Mouse (Mus musculus): ENCODE data around the gene Tctex1d1. TPM values are rescaled to one million over a fixed set of nuclear protein-coding genes. Genes with fewer than 3 reads are reported as not detected.

Gene Tctex1d1
- total and polyA plus RNA-seq, 2 experiments from 2014 or later = 1.3 to 2.3 TPM

GRCm38 (mm10) chr4:102987325-102987724 is 8.9 kb downstream of the Tctex1d1 start:
- Histone ChIP-seq H3K27me3 (ENCODE audit: insufficient read depth, low read length) (no peaks in the 10 kb centered on the region), H3K9me3 (ENCODE audit: low read length) (no peaks in the 10 kb centered on the region), H3K9ac (no peak overlapping the region), H3K36me3 (ENCODE audit: insufficient read depth) (no peaks in the 10 kb centered on the region), H3K27ac (ENCODE audit: low read depth, low read length) (no peak overlapping the region), H3K4me3 (ENCODE audit: low read depth, low read length) (no peak overlapping the region), H3K4me1 (ENCODE audit: insufficient read depth) (no peaks in the 10 kb centered on the region), H3K4me2 (ENCODE audit: low read depth) (no peak overlapping the region)
- 0 out of 2 replicates have a peak, but pooled peaks have one; percentile 29 for ATAC-seq
- no peak for TF ChIP-seq CTCF (IDR thresholded peaks at IDR 0.05; ENCODE audit: low read depth)
- 23% methylated on average over 4 of the region's 4 CpGs for WGBS
- DNase-seq = no peak

- Histone ChIP-seq H3K27me3 (ENCODE audit: insufficient read depth, low read length) (no peaks in the 10 kb centered on the region), H3K4me3 (ENCODE audit: low read depth, low read length) (no peak overlapping the region), H3K4me1 (ENCODE audit: insufficient read depth) (no peaks in the 10 kb centered on the region), H3K9me3 (ENCODE audit: low read length) (no peaks in the 10 kb centered on the region), H3K4me2 (ENCODE audit: low read depth) (no peak overlapping the region), H3K36me3 (ENCODE audit: insufficient read depth) (no peaks in the 10 kb centered on the region), H3K27ac (ENCODE audit: low read depth, low read length) (no peak overlapping the region), H3K9ac (no peak overlapping the region)
- ATAC-seq (no peak), DNase-seq (no peak)
- 61% methylated on average over 2 of the region's 2 CpGs for WGBS
- TF ChIP-seq CTCF (IDR thresholded peaks at IDR 0.05; ENCODE audit: low read depth) = no peak
These were observed 9.3 kb downstream of the Tctex1d1 start for GRCm38 (mm10) chr4:102987756-102988155.

GRCm38 (mm10) chr4:102988526-102988925 is 10.1 kb downstream of the Tctex1d1 start:
- no peak overlapping the region for H3K4me3 ChIP-seq (ENCODE audit: low read depth, low read length)
- no peaks in the 10 kb centered on the region for H3K9me3 ChIP-seq (ENCODE audit: low read length)
- H3K9ac ChIP-seq = no peak overlapping the region
- H3K36me3 ChIP-seq (ENCODE audit: insufficient read depth) = no peaks in the 10 kb centered on the region
- 74% methylated on average over 6 of the region's 6 CpGs for WGBS
- no peak for ATAC-seq
- no peak overlapping the region for H3K27ac ChIP-seq (ENCODE audit: low read depth, low read length)
- H3K4me2 ChIP-seq (ENCODE audit: low read depth) = no peak overlapping the region
- DNase-seq = no peak
- H3K4me1 ChIP-seq (ENCODE audit: insufficient read depth) = no peaks in the 10 kb centered on the region
- no peak for TF ChIP-seq CTCF (IDR thresholded peaks at IDR 0.05; ENCODE audit: low read depth)
- no peaks in the 10 kb centered on the region for H3K27me3 ChIP-seq (ENCODE audit: insufficient read depth, low read length)

- Histone ChIP-seq H3K36me3 (ENCODE audit: insufficient read depth) (no peaks in the 10 kb centered on the region), H3K9ac (no peak overlapping the region), H3K4me2 (ENCODE audit: low read depth) (no peak overlapping the region), H3K4me1 (ENCODE audit: insufficient read depth) (no peaks in the 10 kb centered on the region), H3K27ac (ENCODE audit: low read depth, low read length) (no peak overlapping the region), H3K9me3 (ENCODE audit: low read length) (no peaks in the 10 kb centered on the region), H3K4me3 (ENCODE audit: low read depth, low read length) (no peak overlapping the region), H3K27me3 (ENCODE audit: insufficient read depth, low read length) (no peaks in the 10 kb centered on the region)
- ATAC-seq (no peak), DNase-seq (no peak)
- no peak for TF ChIP-seq CTCF (IDR thresholded peaks at IDR 0.05; ENCODE audit: low read depth)
- WGBS = 74% methylated on average over 5 of the region's 5 CpGs
These were observed 11.0 kb downstream of the Tctex1d1 start for GRCm38 (mm10) chr4:102989391-102989790.

- Histone ChIP-seq H3K4me1 (ENCODE audit: insufficient read depth) (no peaks in the 10 kb centered on the region), H3K27me3 (ENCODE audit: insufficient read depth, low read length) (no peaks in the 10 kb centered on the region), H3K27ac (ENCODE audit: low read depth, low read length) (no peak overlapping the region), H3K9ac (no peak overlapping the region), H3K9me3 (ENCODE audit: low read length) (no peaks in the 10 kb centered on the region), H3K36me3 (ENCODE audit: insufficient read depth) (no peaks in the 10 kb centered on the region), H3K4me3 (ENCODE audit: low read depth, low read length) (no peak overlapping the region), H3K4me2 (ENCODE audit: low read depth) (no peak overlapping the region)
- 76% methylated on average over 4 of the region's 4 CpGs for WGBS
- TF ChIP-seq CTCF (IDR thresholded peaks at IDR 0.05; ENCODE audit: low read depth) = no peak
- ATAC-seq (no peak), DNase-seq (no peak)
These were observed 11.6 kb downstream of the Tctex1d1 start for GRCm38 (mm10) chr4:102990016-102990415.

- Histone ChIP-seq H3K27me3 (ENCODE audit: insufficient read depth, low read length) (no peaks in the 10 kb centered on the region), H3K9me3 (ENCODE audit: low read length) (no peaks in the 10 kb centered on the region), H3K9ac (no peak overlapping the region), H3K36me3 (ENCODE audit: insufficient read depth) (no peaks in the 10 kb centered on the region), H3K4me1 (ENCODE audit: insufficient read depth) (no peaks in the 10 kb centered on the region), H3K4me3 (ENCODE audit: low read depth, low read length) (no peak overlapping the region), H3K4me2 (ENCODE audit: low read depth) (no peak overlapping the region), H3K27ac (ENCODE audit: low read depth, low read length) (no peak overlapping the region)
- TF ChIP-seq CTCF (IDR thresholded peaks at IDR 0.05; ENCODE audit: low read depth) = no peak
- no peak for ATAC-seq
- WGBS = 83% methylated on average over 11 of the region's 11 CpGs
- DNase-seq = no peak
These were observed 12.4 kb downstream of the Tctex1d1 start for GRCm38 (mm10) chr4:102990595-102991340.

GRCm38 (mm10) chr4:102991685-102992084 is 13.3 kb downstream of the Tctex1d1 start:
- no peak for DNase-seq
- no peaks in the 10 kb centered on the region for H3K27me3 ChIP-seq (ENCODE audit: insufficient read depth, low read length)
- no peaks in the 10 kb centered on the region for H3K4me1 ChIP-seq (ENCODE audit: insufficient read depth)
- ATAC-seq = no peak
- no peak overlapping the region for H3K4me2 ChIP-seq (ENCODE audit: low read depth)
- WGBS = 71% methylated on average over 3 of the region's 3 CpGs
- H3K9ac ChIP-seq = no peak overlapping the region
- no peaks in the 10 kb centered on the region for H3K36me3 ChIP-seq (ENCODE audit: insufficient read depth)
- H3K27ac ChIP-seq (ENCODE audit: low read depth, low read length) = no peak overlapping the region
- no peak overlapping the region for H3K4me3 ChIP-seq (ENCODE audit: low read depth, low read length)
- TF ChIP-seq CTCF (IDR thresholded peaks at IDR 0.05; ENCODE audit: low read depth) = no peak
- no peaks in the 10 kb centered on the region for H3K9me3 ChIP-seq (ENCODE audit: low read length)
